Mouse (Mus musculus) cerebellum, adult 2 months (tissue): ENCODE results near the gene Defb15. TPM values are rescaled to one million over a fixed set of nuclear protein-coding genes. Genes with fewer than 3 reads are reported as not detected.
"Not testable (repeated sequence)": the region's sequence is repeated elsewhere in the genome, so short reads cannot be mapped to it uniquely, and the experiment has no call there.

Experiments
- DNase-seq, 2 experiments: peaks; one replicate each; pipeline ENCODE4 v3.0.0; 2021
- H3K27ac ChIP-seq: fragments of 200-500 bp; 2 replicates; pipeline ENCODE4 v1.5.1; 2012; ENCODE audit warnings: low read length, control low read depth, inconsistent platforms; ENCODE audit not compliant: insufficient read depth
- H3K27me3 ChIP-seq: fragments of 200-500 bp; 2 replicates; pipeline ENCODE4 v1.6.1; 2012; ENCODE audit warnings: inconsistent platforms, mild to moderate bottlenecking, low read length, moderate library complexity; ENCODE audit not compliant: control insufficient read depth, insufficient read depth
- H3K4me1 ChIP-seq: fragments of 200-500 bp; 2 replicates; pipeline ENCODE4 v1.6.1; 2011; ENCODE audit warnings: low read length; ENCODE audit not compliant: control insufficient read depth, insufficient read depth
- H3K4me3 ChIP-seq: fragments of 200-500 bp; replicated peaks from 2 replicates; pipeline ENCODE3; 2011; ENCODE audit warnings: mild to moderate bottlenecking, low read depth, low read length, control low read depth; ENCODE audit not compliant: insufficient read depth
- CTCF ChIP-seq: fragments of 200-500 bp; IDR thresholded peaks from 2 replicates; pipeline ENCODE4 v1.5.1; 2011; ENCODE audit warnings: low read depth, mild to moderate bottlenecking, control low read depth, low read length, moderate library complexity, borderline replicate concordance; ENCODE audit not compliant: insufficient read depth
- POLR2A ChIP-seq: fragments of 200-500 bp; IDR thresholded peaks from 2 replicates; pipeline ENCODE4 v1.6.1; 2011; ENCODE audit warnings: low read length, control low read depth, borderline replicate concordance; ENCODE audit not compliant: insufficient read depth
- WGBS: fragments of 180-500 bp; shearing (Covaris S2); methylation state at CpG from one replicate; pipeline ENCODE4 v1.1.7; 2018; 5-methylcytosine and 5-hydroxymethylcytosine counted together
- polyA plus RNA-seq: library from polyadenylated mRNA; depleted of rRNA; stranded (reverse); fragments of >200 nt; gene quantifications from 2 replicates; pipeline ENCODE4 v1.2.3, GENCODE M21; 2012; rRNA removed

The Defb15 gene
- polyA plus RNA-seq, 1 experiment, result not detected

DNA sequence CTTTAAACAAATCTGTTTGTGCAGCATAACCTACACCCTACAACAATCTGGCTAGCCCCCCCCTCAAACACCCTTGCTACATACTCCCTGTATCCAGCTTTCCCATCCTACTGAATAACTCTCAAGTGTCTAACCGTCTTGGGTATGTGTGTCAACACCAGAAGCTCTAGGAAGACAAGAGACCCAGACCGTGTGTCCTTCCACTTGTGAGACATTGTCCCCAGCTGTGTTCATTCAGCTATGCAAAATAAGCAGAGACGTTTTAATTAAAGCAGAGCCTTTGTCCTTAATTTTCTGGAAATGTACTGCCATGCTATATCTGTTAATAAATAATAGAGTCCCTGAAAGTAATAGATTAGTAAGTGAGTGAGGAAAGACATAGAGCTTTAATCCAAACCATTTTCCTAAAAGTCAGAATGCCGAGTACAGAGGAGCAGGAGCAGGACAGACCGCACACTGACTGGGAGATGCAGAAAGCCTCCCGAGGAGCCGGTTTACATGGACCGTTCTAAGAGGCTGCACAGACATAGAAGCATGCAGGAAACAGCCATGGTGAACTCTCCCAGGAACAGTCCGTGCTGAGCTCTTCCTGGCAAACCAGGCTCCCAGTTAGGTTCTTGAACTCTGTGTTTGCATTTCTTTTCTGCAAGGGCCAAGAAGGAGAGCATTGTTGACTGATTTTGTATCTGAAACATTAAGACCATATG, 15.0 kb upstream of the Defb15 start:
- Histone ChIP-seq H3K27ac (no peak overlapping the region), H3K27me3 (no peaks in the 10 kb centered on the region), H3K4me1 (no peaks in the 10 kb centered on the region), H3K4me3 (no peak overlapping the region)
- DNase-seq, result no peak
- TF ChIP-seq CTCF (no peak), POLR2A (no peak)
- 4% methylated on average over 9 of the region's 9 CpGs for WGBS

GRCm38 (mm10) chr8:21946462-21946861, 14.0 kb upstream of the Defb15 start, which contains the start of gene Defb13:
Gene Defb13 (plus strand): TSS chr8:21946762.
- Histone ChIP-seq H3K4me3 (no peak within 1 kb of the TSS), H3K27ac (no peak within 1 kb of the TSS), H3K4me1 (no peaks in the 10 kb centered on the region), H3K27me3 (no peaks in the 10 kb centered on the region)
- TF ChIP-seq CTCF, result no peak
- no peak for TF ChIP-seq POLR2A
- WGBS, result 75% methylated on average over 6 of the region's 6 CpGs
- DNase-seq, result no peak

DNA sequence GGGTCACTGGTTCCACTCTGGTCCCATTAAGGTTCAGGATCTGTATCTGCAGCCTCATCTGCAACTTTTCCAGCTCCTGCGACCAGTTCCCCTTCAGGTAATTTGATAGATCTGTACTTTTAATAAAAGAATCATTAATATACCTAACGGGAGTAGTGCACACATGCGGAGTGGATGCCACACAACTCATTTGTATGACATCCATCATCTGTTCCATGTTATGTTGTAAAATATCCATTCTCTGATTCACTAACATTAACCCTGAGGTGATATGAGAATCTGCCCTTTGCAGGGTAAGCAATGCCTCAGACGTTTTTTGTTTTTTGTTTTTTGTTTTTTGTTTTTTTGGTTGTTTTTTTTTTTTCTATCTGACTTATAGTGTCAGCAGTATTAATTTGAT, 5.5 kb upstream of the Defb15 start, which contains the start of gene Defb35:
TSS of gene Defb35 (plus strand) at position 301 of the 400 bp plus-strand sequence.
- H3K4me1 ChIP-seq, H3K27ac ChIP-seq, H3K4me3 ChIP-seq, DNase-seq, H3K27me3 ChIP-seq: not testable (repeated sequence)
- 83% methylated on average over 4 of the region's 4 CpGs for WGBS

DNA sequence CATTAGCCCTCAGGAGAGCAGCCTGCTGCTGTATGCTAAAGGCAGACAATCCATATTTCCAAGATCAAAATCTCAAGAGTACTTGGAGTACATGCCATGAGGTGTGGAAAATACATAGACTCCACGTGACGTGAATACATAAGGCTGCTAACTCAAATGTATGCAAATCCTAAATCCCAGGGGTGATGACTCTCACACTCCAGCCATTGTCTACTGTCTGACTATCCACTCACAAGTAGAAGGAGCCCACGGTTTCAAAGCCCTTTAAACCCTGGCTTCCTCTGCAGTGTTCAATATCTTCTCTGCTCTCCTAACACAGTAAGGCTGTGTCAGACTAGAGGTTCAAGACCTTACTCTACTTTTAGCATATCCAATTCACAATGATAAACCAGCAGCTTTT, 1.8 kb downstream of the Defb15 start:
- not testable (repeated sequence) for DNase-seq, H3K4me1 ChIP-seq, H3K27me3 ChIP-seq, H3K4me3 ChIP-seq, H3K27ac ChIP-seq
- 42% methylated on average over 3 of the region's 3 CpGs for WGBS

GRCm38 (mm10) chr8:21915625-21916024, 16.9 kb downstream of the Defb15 start:
- no peak overlapping the region for H3K4me3 ChIP-seq
- no peaks in the 10 kb centered on the region for H3K27me3 ChIP-seq
- H3K4me1 ChIP-seq, result no peaks in the 10 kb centered on the region
- WGBS, result 91% methylated on average over 3 of the region's 3 CpGs
- H3K27ac ChIP-seq, result no peak overlapping the region
- TF ChIP-seq CTCF (no peak), POLR2A (no peak)
- DNase-seq, result no peak

DNA sequence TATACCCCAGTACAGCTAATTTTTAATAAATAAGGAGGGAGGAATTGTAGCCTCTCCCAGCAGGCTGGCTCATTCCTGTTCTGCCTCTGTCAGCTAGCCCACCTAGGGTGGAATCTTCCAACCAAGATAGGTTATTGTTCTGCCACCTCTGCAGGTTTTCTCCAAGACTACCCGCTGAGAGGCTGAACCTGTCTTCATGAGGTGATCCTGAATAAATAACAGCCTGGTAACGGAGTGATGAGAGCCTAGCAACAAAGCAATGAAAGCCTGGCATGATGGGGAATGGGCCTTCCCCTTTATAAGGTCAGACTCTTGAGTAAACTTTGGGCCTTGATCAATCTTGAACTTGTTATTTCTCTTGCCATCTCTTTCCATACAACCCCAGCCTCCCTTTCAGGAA, 20.0 kb downstream of the Defb15 start:
- Histone ChIP-seq H3K27me3 (no peaks in the 10 kb centered on the region), H3K27ac (no peak overlapping the region), H3K4me1 (no peaks in the 10 kb centered on the region), H3K4me3 (no peak overlapping the region)
- TF ChIP-seq POLR2A (no peak), CTCF (no peak)
- WGBS, result 13% methylated on average over 2 of the region's 2 CpGs
- DNase-seq, result no peak

GRCm38 (mm10) chr8:21911931-21912330, 20.6 kb downstream of the Defb15 start:
- Histone ChIP-seq H3K27ac (no peak overlapping the region), H3K27me3 (no peaks in the 10 kb centered on the region), H3K4me1 (no peaks in the 10 kb centered on the region), H3K4me3 (no peak overlapping the region)
- no peak for DNase-seq
- 12% methylated on average over 1 of the region's 1 CpGs for WGBS
- TF ChIP-seq POLR2A, result no peak
- TF ChIP-seq CTCF, result no peak

DNA sequence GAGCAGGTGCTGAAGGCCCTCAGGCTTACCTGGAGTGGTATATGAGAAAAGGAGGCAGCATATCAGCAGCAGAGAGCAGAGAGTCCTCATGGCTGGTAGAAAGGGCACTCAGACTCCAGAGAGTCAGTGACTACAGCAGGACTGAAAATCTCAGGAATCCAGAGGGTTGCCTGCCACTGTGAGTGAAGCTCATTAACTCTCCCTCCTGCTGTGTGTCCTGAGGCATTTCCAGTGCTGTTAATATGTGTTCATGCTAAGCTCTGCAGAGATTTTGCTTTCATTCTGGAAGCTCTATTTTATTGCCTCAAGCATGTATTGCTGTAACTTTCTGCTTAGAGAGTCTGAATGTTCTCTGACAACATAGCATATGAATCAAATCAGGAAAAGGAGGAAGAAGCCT, 26.2 kb downstream of the Defb15 start, which contains the start of gene Defb11:
TSS of gene Defb11 (minus strand) at position 123 of the 400 bp plus-strand sequence.
- not testable (repeated sequence) for H3K4me1 ChIP-seq, H3K27me3 ChIP-seq, DNase-seq, H3K27ac ChIP-seq, H3K4me3 ChIP-seq

DNA sequence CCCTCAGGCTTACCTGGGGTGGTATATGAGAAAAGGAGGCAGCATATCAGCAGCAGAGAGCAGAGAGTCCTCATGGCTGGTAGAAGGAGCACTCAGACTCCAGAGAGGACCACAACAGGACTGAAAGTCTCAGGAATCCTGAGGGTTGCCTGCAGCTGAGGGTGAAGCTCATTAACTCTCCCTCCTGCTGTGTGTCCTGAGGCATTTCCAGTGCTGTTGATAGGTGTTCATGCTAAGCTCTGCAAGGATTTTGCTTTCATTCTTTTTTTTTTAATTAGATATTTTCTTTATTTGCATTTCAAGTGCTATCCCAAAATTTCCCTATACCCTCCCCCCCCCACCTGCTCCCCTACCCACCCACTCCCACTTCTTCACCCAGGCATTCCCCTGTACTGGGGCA, 47.2 kb downstream of the Defb15 start, which contains the start of gene Defb9:
TSS of gene Defb9 (minus strand) at position 101 of the 400 bp plus-strand sequence.
- H3K4me1 ChIP-seq, H3K27me3 ChIP-seq, DNase-seq, H3K4me3 ChIP-seq, H3K27ac ChIP-seq: not testable (repeated sequence)

Other genes with a start within 250 kb of the Defb15 start
- not detected in 2 replicates for gene AY761184, start 229.1 kb downstream of the Defb15 start, polyA plus RNA-seq
- not detected in 2 replicates for gene Defa24, start 198.2 kb downstream of the Defb15 start, polyA plus RNA-seq
- not detected in 2 replicates for gene Defb50, start 109.2 kb downstream of the Defb15 start, polyA plus RNA-seq
- not detected in 2 replicates for gene Defb2, start 92.8 kb downstream of the Defb15 start, polyA plus RNA-seq
- gene Defb10, start 73.8 kb downstream of the Defb15 start, polyA plus RNA-seq, result not detected in 2 replicates
- gene Defb9, start 47.3 kb downstream of the Defb15 start, polyA plus RNA-seq, result not detected in 2 replicates
- 4.5 TPM in 1 of 2 replicates, not detected in the other for gene Defb11, start 26.3 kb downstream of the Defb15 start, polyA plus RNA-seq
- gene Defb35, start 5.6 kb upstream of the Defb15 start, polyA plus RNA-seq, result not detected in 2 replicates
- not detected in 2 replicates for gene Defb13, start 14.1 kb upstream of the Defb15 start, polyA plus RNA-seq
- not detected in 2 replicates for gene Fam90a1a, start 26.0 kb upstream of the Defb15 start, polyA plus RNA-seq
- not detected in 2 replicates for gene Ccdc70, start 37.1 kb upstream of the Defb15 start, polyA plus RNA-seq
- gene Atp7b, start 127.6 kb upstream of the Defb15 start, polyA plus RNA-seq, result 2.2 and 2.6 TPM in 2 replicates
- gene Alg11, start 128.0 kb upstream of the Defb15 start, polyA plus RNA-seq, result 15.1 and 15.5 TPM in 2 replicates
- 0.33 and 0.67 TPM in 2 replicates for gene Nek5, start 192.3 kb upstream of the Defb15 start, polyA plus RNA-seq
- gene Nek3, start 233.7 kb upstream of the Defb15 start, polyA plus RNA-seq, result 7.0 and 7.9 TPM in 2 replicates